Mouse (Mus musculus) spleen, embryonic (tissue): ENCODE results near the gene Slamf9.

ENCODE experiments used
- CTCF ChIA-PET: fragments of 350-600 bp; sonication (Branson Sonifier 250); formaldehyde crosslinking; loops from one replicate; lab custom pipeline; 2022; lab: Charles Lee

Gene Slamf9

GRCm38 (mm10) chr1:172458041-172458440 lies 17.1 kb upstream of the Slamf9 start:
- CTCF ChIA-PET, result no interaction called here

GRCm38 (mm10) chr1:172461602-172462001 lies 13.6 kb upstream of the Slamf9 start:
- CTCF ChIA-PET, result no interaction called here

- CTCF ChIA-PET, result no interaction called here
Measured at GRCm38 (mm10) chr1:172462534-172462933, 12.6 kb upstream of the Slamf9 start.

GRCm38 (mm10) chr1:172463387-172464333 lies 11.5 kb upstream of the Slamf9 start:
- CTCF ChIA-PET, result no interaction called here

- CTCF ChIA-PET, result no interaction called here
Measured at GRCm38 (mm10) chr1:172468301-172468877, 6.8 kb upstream of the Slamf9 start.

GRCm38 (mm10) chr1:172469373-172469772 lies 5.8 kb upstream of the Slamf9 start:
- CTCF ChIA-PET, result no interaction called here

- CTCF ChIA-PET, result interaction anchor here (0.7 kb wide), 1 partner anchor 61 kb away, joined by 5 read pairs; no protein-coding TSS in a partner anchor
Measured at GRCm38 (mm10) chr1:172469810-172470448, 5.2 kb upstream of the Slamf9 start.

- CTCF ChIA-PET, result no interaction called here
Measured at GRCm38 (mm10) chr1:172472909-172473308, 2.2 kb upstream of the Slamf9 start.

- CTCF ChIA-PET, result interaction anchor here (0.6 to 1.1 kb wide), 2 partner anchors 39 to 46 kb away, joined by 4 to 9 read pairs; partner anchors contain the start of gene Cfap45
Measured at GRCm38 (mm10) chr1:172474196-172474595, 962 bp upstream of the Slamf9 start.

GRCm38 (mm10) chr1:172478020-172478419 lies 2.9 kb downstream of the Slamf9 start:
- CTCF ChIA-PET, result no interaction called here

GRCm38 (mm10) chr1:172480376-172480775 lies 5.2 kb downstream of the Slamf9 start:
- CTCF ChIA-PET, result no interaction called here

- CTCF ChIA-PET, result interaction anchor here (0.6 kb wide), 3 partner anchors 14 to 298 kb away, joined by 4 read pairs; no protein-coding TSS in a partner anchor
Measured at GRCm38 (mm10) chr1:172481111-172481510, 6.0 kb downstream of the Slamf9 start.

GRCm38 (mm10) chr1:172481540-172482280 lies 6.6 kb downstream of the Slamf9 start, which contains the start of gene Igsf9:
Gene Igsf9, plus strand, starts transcription at chr1:172481788.
- CTCF ChIA-PET, result interaction anchor here (0.5 to 0.6 kb wide), 4 partner anchors 9 to 299 kb away, joined by 3 to 4 read pairs (median 4); no protein-coding TSS in a partner anchor

GRCm38 (mm10) chr1:172482518-172483360 lies 7.6 kb downstream of the Slamf9 start:
- CTCF ChIA-PET, result interaction anchor here (0.5 to 1.3 kb wide), 2 partner anchors 8 to 69 kb away, joined by 3 read pairs; no protein-coding TSS in a partner anchor

GRCm38 (mm10) chr1:172483361-172483660 lies 8.2 kb downstream of the Slamf9 start:
- CTCF ChIA-PET, result interaction anchor here (1.3 kb wide), 1 partner anchor 70 kb away, joined by 3 read pairs; no protein-coding TSS in a partner anchor

GRCm38 (mm10) chr1:172484236-172484635 lies 9.1 kb downstream of the Slamf9 start:
- CTCF ChIA-PET, result no interaction called here

GRCm38 (mm10) chr1:172484671-172485070 lies 9.5 kb downstream of the Slamf9 start:
- CTCF ChIA-PET, result no interaction called here

GRCm38 (mm10) chr1:172485821-172486220 lies 10.7 kb downstream of the Slamf9 start:
- CTCF ChIA-PET, result no interaction called here

GRCm38 (mm10) chr1:172486236-172486635 lies 11.1 kb downstream of the Slamf9 start:
- CTCF ChIA-PET, result no interaction called here

- CTCF ChIA-PET, result no interaction called here
Measured at GRCm38 (mm10) chr1:172486651-172487050, 11.5 kb downstream of the Slamf9 start.
